Mouse (Mus musculus): ENCODE measurements around the gene Gpc1. TPM values are rescaled to one million over a fixed set of nuclear protein-coding genes. Genes with fewer than 3 reads are reported as not detected.

Gpc1 gene
- polyA plus RNA-seq, 1 experiment from 2014 or later, result 124 TPM

- no peak overlapping the region for H3K9ac ChIP-seq
- peaks cover 70% of the 10 kb centered on the region for H3K36me3 ChIP-seq (replicated peaks)
- H3K4me3 ChIP-seq (replicated peaks), result no peak overlapping the region
- H3K9me3 ChIP-seq, result no peaks in the 10 kb centered on the region
- no peak for ATAC-seq (ENCODE audit: low FRiP score)
- no peak overlapping the region for H3K27ac ChIP-seq
- WGBS, result 80% methylated on average over 7 of the region's 7 CpGs
- H3K4me1 ChIP-seq, result peaks cover 59% of the 10 kb centered on the region
- no peak overlapping the region for H3K4me2 ChIP-seq
- no peaks in the 10 kb centered on the region for H3K27me3 ChIP-seq
These were observed 7.8 kb downstream of the Gpc1 start for GRCm38 (mm10) chr1:92839211-92839610.

- peaks cover 57% of the 10 kb centered on the region for H3K4me1 ChIP-seq
- H3K27ac ChIP-seq, result 0 out of 2 replicates have a peak overlapping the region, but pooled peaks have one; percentile 5
- no peak overlapping the region for H3K9ac ChIP-seq
- H3K4me3 ChIP-seq (replicated peaks), result no peak overlapping the region
- no peak overlapping the region for H3K4me2 ChIP-seq
- no peaks in the 10 kb centered on the region for H3K9me3 ChIP-seq
- 82% methylated on average over 8 of the region's 8 CpGs for WGBS
- no peak for ATAC-seq (ENCODE audit: low FRiP score)
- no peaks in the 10 kb centered on the region for H3K27me3 ChIP-seq
- peaks cover 73% of the 10 kb centered on the region for H3K36me3 ChIP-seq (replicated peaks)
These were observed 8.9 kb downstream of the Gpc1 start for GRCm38 (mm10) chr1:92840231-92840890.

- Histone ChIP-seq H3K36me3 (replicated peaks) (peaks cover 67% of the 10 kb centered on the region), H3K4me1 (peaks cover 59% of the 10 kb centered on the region), H3K4me2 (no peak overlapping the region), H3K9ac (no peak overlapping the region), H3K4me3 (replicated peaks) (no peak overlapping the region), H3K27me3 (no peaks in the 10 kb centered on the region), H3K9me3 (no peaks in the 10 kb centered on the region), H3K27ac (no peak overlapping the region)
- no peak for ATAC-seq (ENCODE audit: low FRiP score)
- WGBS, result 79% methylated on average over 3 of the region's 3 CpGs
These were observed 10.0 kb downstream of the Gpc1 start for GRCm38 (mm10) chr1:92841427-92841826.

- no peak for ATAC-seq (ENCODE audit: low FRiP score)
- Histone ChIP-seq H3K36me3 (replicated peaks) (peaks cover 46% of the 10 kb centered on the region), H3K4me1 (peaks cover 76% of the 10 kb centered on the region)
These were observed 14.4 kb downstream of the Gpc1 start for GRCm38 (mm10) chr1:92845889-92846288.

GRCm38 (mm10) chr1:92847873-92848839 lies 16.7 kb downstream of the Gpc1 start:
- ATAC-seq (ENCODE audit: low FRiP score), result peak; percentile 84
- Histone ChIP-seq H3K27me3 (no peaks in the 10 kb centered on the region), H3K9ac (peak overlapping the region; percentile 53), H3K27ac (peak overlapping the region; percentile 83), H3K9me3 (no peaks in the 10 kb centered on the region), H3K4me2 (peak overlapping the region; percentile 59), H3K4me3 (replicated peaks) (peak overlapping the region; percentile 40), H3K4me1 (peaks cover 77% of the 10 kb centered on the region), H3K36me3 (replicated peaks) (peaks cover 58% of the 10 kb centered on the region)
- 5% methylated on average over 41 of the region's 41 CpGs for WGBS

More at GRCm38 (mm10) chr1:92845889-92846288, 14.4 kb downstream of the Gpc1 start:
- Histone ChIP-seq H3K4me2 (no peak overlapping the region), H3K9ac (0 out of 2 replicates have a peak overlapping the region, but pooled peaks have one; percentile 7), H3K4me3 (replicated peaks) (no peak overlapping the region), H3K27ac (no peak overlapping the region), H3K9me3 (no peaks in the 10 kb centered on the region), H3K27me3 (no peaks in the 10 kb centered on the region)
- 85% methylated on average over 7 of the region's 7 CpGs for WGBS

GRCm38 (mm10) chr1:92849491-92849890 lies 18.0 kb downstream of the Gpc1 start:
- Histone ChIP-seq H3K27ac (peak overlapping the region; percentile 83), H3K36me3 (replicated peaks) (peaks cover 59% of the 10 kb centered on the region), H3K27me3 (no peaks in the 10 kb centered on the region), H3K9ac (peak overlapping the region; percentile 53; the same call in 1 of the 2 replicates), H3K9me3 (no peaks in the 10 kb centered on the region), H3K4me1 (peaks cover 65% of the 10 kb centered on the region), H3K4me3 (replicated peaks) (peak overlapping the region; percentile 40), H3K4me2 (peak overlapping the region; percentile 59)
- 69% methylated on average over 2 of the region's 2 CpGs for WGBS
- ATAC-seq (ENCODE audit: low FRiP score), result no peak

GRCm38 (mm10) chr1:92849938-92850574 lies 18.6 kb downstream of the Gpc1 start:
- H3K9ac ChIP-seq, result 0 out of 2 replicates have a peak overlapping the region, but pooled peaks have one; percentile 12
- H3K36me3 ChIP-seq (replicated peaks), result peaks cover 60% of the 10 kb centered on the region
- H3K4me1 ChIP-seq, result peaks cover 61% of the 10 kb centered on the region
- H3K27me3 ChIP-seq, result no peaks in the 10 kb centered on the region
- H3K27ac ChIP-seq, result peak overlapping the region; percentile 38; the same call in 1 of the 2 replicates
- WGBS, result 53% methylated on average over 13 of the region's 13 CpGs
- no peaks in the 10 kb centered on the region for H3K9me3 ChIP-seq
- no peak for ATAC-seq (ENCODE audit: low FRiP score)
- peak overlapping the region; percentile 40 for H3K4me3 ChIP-seq (replicated peaks)
- peak overlapping the region; percentile 59 for H3K4me2 ChIP-seq

- H3K27ac ChIP-seq, result no peak overlapping the region
- H3K36me3 ChIP-seq (replicated peaks), result peaks cover 76% of the 10 kb centered on the region
- H3K4me1 ChIP-seq, result peaks cover 38% of the 10 kb centered on the region
- 86% methylated on average over 2 of the region's 2 CpGs for WGBS
- no peaks in the 10 kb centered on the region for H3K27me3 ChIP-seq
- H3K9ac ChIP-seq, result no peak overlapping the region
- no peak overlapping the region for H3K4me3 ChIP-seq (replicated peaks)
- ATAC-seq (ENCODE audit: low FRiP score), result no peak
- H3K9me3 ChIP-seq, result no peaks in the 10 kb centered on the region
- no peak overlapping the region for H3K4me2 ChIP-seq
These were observed 21.0 kb downstream of the Gpc1 start for GRCm38 (mm10) chr1:92852450-92852849.

GRCm38 (mm10) chr1:92861503-92861902 lies 30.1 kb downstream of the Gpc1 start:
- Histone ChIP-seq H3K9me3 (no peaks in the 10 kb centered on the region), H3K4me2 (no peak overlapping the region), H3K4me3 (replicated peaks) (no peak overlapping the region), H3K9ac (no peak overlapping the region), H3K27ac (0 out of 2 replicates have a peak overlapping the region, but pooled peaks have one; percentile 43), H3K27me3 (no peaks in the 10 kb centered on the region), H3K36me3 (replicated peaks) (peaks cover 44% of the 10 kb centered on the region), H3K4me1 (peaks cover 13% of the 10 kb centered on the region)
- ATAC-seq (ENCODE audit: low FRiP score), result no peak; the same call in 1 of the 2 replicates
- WGBS, result 74% methylated on average over 6 of the region's 6 CpGs

- H3K4me1 ChIP-seq, result peaks cover 14% of the 10 kb centered on the region
- H3K36me3 ChIP-seq (replicated peaks), result peaks cover 26% of the 10 kb centered on the region
- H3K27me3 ChIP-seq, result no peaks in the 10 kb centered on the region
- no peak overlapping the region for H3K4me2 ChIP-seq
- no peaks in the 10 kb centered on the region for H3K9me3 ChIP-seq
- H3K9ac ChIP-seq, result no peak overlapping the region
- WGBS, result 86% methylated on average over 4 of the region's 4 CpGs
- H3K4me3 ChIP-seq (replicated peaks), result no peak overlapping the region
- no peak for ATAC-seq (ENCODE audit: low FRiP score)
- no peak overlapping the region for H3K27ac ChIP-seq
These were observed 31.8 kb downstream of the Gpc1 start for GRCm38 (mm10) chr1:92863268-92863667.

GRCm38 (mm10) chr1:92866170-92866569 lies 34.7 kb downstream of the Gpc1 start:
- Histone ChIP-seq H3K9me3 (no peaks in the 10 kb centered on the region), H3K4me2 (no peak overlapping the region), H3K4me1 (peaks cover 11% of the 10 kb centered on the region), H3K27ac (no peak overlapping the region), H3K36me3 (replicated peaks) (no peaks in the 10 kb centered on the region), H3K4me3 (replicated peaks) (no peak overlapping the region), H3K27me3 (no peaks in the 10 kb centered on the region), H3K9ac (no peak overlapping the region)
- 75% methylated on average over 2 of the region's 2 CpGs for WGBS
- no peak for ATAC-seq (ENCODE audit: low FRiP score)

GRCm38 (mm10) chr1:92869985-92870384 lies 38.5 kb downstream of the Gpc1 start:
- H3K9ac ChIP-seq, result no peak overlapping the region
- no peak overlapping the region for H3K4me3 ChIP-seq (replicated peaks)
- ATAC-seq (ENCODE audit: low FRiP score), result no peak
- no peak overlapping the region for H3K27ac ChIP-seq
- H3K9me3 ChIP-seq, result no peaks in the 10 kb centered on the region
- H3K27me3 ChIP-seq, result 0 out of 2 replicates have a peak, but pooled peaks cover 3% of the 10 kb centered on the region
- peaks cover 11% of the 10 kb centered on the region for H3K4me1 ChIP-seq
- no peaks in the 10 kb centered on the region for H3K36me3 ChIP-seq (replicated peaks)
- no peak overlapping the region for H3K4me2 ChIP-seq
- WGBS, result 90% methylated on average over 2 of the region's 2 CpGs

All from forebrain, embryonic 12.5 days (tissue).